Mouse (Mus musculus): Measurements from ENCODE around the gene H2afx. TPM values are rescaled to one million over a fixed set of nuclear protein-coding genes. Genes with fewer than 3 reads are reported as not detected.

H2afx gene
- polyA plus RNA-seq, 1 experiment, result 123 TPM

- Histone ChIP-seq H3K4me2 (ENCODE audit: low read depth) (no peak overlapping the region), H3K4me3 (peak overlapping the region; percentile 65), H3K79me2 (ENCODE audit: control insufficient read depth, insufficient read depth) (peaks cover 21% of the 10 kb centered on the region), H3K36me3 (ENCODE audit: control insufficient read depth, insufficient read depth) (peaks cover 5% of the 10 kb centered on the region), H3K27me3 (ENCODE audit: control insufficient read depth, insufficient read depth, insufficient read length) (no peaks in the 10 kb centered on the region), H3ac (ENCODE audit: control insufficient read depth, insufficient read length) (no peak overlapping the region)
- TF ChIP-seq POLR2AphosphoS2 (IDR thresholded peaks at IDR 0.05; ENCODE audit: insufficient read length, low read depth) (no peak), SRF (IDR thresholded peaks at IDR 0.05; ENCODE audit: control insufficient read depth, insufficient read length, low read depth) (no peak), REST (IDR thresholded peaks at IDR 0.05; ENCODE audit: insufficient read depth, insufficient read length) (no peak), USF1 (IDR thresholded peaks at IDR 0.05; ENCODE audit: low read depth) (no peak), MYOD1 (IDR thresholded peaks at IDR 0.05; ENCODE audit: control insufficient read depth in 1 of 3, insufficient read length in 2 of 3, low read depth in 2 of 3) (no peak), TCF3 (IDR thresholded peaks at IDR 0.05; ENCODE audit: insufficient read length, low read depth) (no peak), MYOG (IDR thresholded peaks at IDR 0.05; ENCODE audit: control insufficient read depth in 1 of 3, insufficient read depth in 1 of 3, insufficient read length in 2 of 3, low read depth in 2 of 3) (no peak), POLR2A (IDR thresholded peaks at IDR 0.05; ENCODE audit: insufficient read length, low read depth) (no peak), MAX (IDR thresholded peaks at IDR 0.05; ENCODE audit: low read depth) (no peak), E2F4 (IDR thresholded peaks at IDR 0.05; ENCODE audit: insufficient read depth) (no peak), TCF12 (IDR thresholded peaks at IDR 0.05; ENCODE audit: insufficient read depth, poor library complexity, severe bottlenecking) (no peak), CEBPB (IDR thresholded peaks at IDR 0.05; ENCODE audit: insufficient read depth, poor library complexity, severe bottlenecking) (no peak)
Observed at GRCm38 (mm10) chr9:44306532-44306931, 28.0 kb upstream of the H2afx start.

DNA sequence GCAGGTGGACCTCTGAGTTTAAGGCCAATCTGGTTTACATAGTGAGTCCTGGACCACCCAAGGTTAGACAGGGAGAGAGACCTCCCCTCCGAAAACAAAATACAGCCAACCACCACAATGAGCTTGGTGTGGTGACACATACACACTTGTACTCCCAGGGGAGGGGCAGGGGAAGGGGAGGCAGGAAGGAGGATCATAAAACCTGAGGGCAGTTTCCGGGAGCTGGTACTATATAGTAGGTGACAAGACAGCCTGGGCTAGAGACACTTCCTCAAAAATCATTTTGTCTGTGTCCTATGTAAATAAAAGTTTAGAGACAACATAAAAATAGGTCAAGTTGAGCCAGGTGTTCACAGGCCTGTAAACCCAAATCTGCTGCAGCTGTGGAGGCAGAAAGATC lies 27.2 kb upstream of the H2afx start:
- Histone ChIP-seq H3ac (ENCODE audit: control insufficient read depth, insufficient read length) (no peak overlapping the region), H3K36me3 (ENCODE audit: control insufficient read depth, insufficient read depth) (peaks cover 3% of the 10 kb centered on the region), H3K27me3 (ENCODE audit: control insufficient read depth, insufficient read depth, insufficient read length) (no peaks in the 10 kb centered on the region), H3K79me2 (ENCODE audit: control insufficient read depth, insufficient read depth) (peaks cover 21% of the 10 kb centered on the region), H3K4me2 (ENCODE audit: low read depth) (no peak overlapping the region), H3K4me3 (no peak overlapping the region)
- no peak for TF ChIP-seq REST (IDR thresholded peaks at IDR 0.05; ENCODE audit: insufficient read depth, insufficient read length)
- no peak for TF ChIP-seq MYOD1 (IDR thresholded peaks at IDR 0.05; ENCODE audit: control insufficient read depth in 1 of 3, insufficient read length in 2 of 3, low read depth in 2 of 3)
- TF ChIP-seq SRF (IDR thresholded peaks at IDR 0.05; ENCODE audit: control insufficient read depth, insufficient read length, low read depth), result no peak
- TF ChIP-seq E2F4 (IDR thresholded peaks at IDR 0.05; ENCODE audit: insufficient read depth), result no peak
- no peak for TF ChIP-seq USF1 (IDR thresholded peaks at IDR 0.05; ENCODE audit: low read depth)

GRCm38 (mm10) chr9:44309756-44310155 lies 24.7 kb upstream of the H2afx start:
- no peak overlapping the region for H3K4me2 ChIP-seq (ENCODE audit: low read depth)
- no peak overlapping the region for H3ac ChIP-seq (ENCODE audit: control insufficient read depth, insufficient read length)
- no peak overlapping the region for H3K4me3 ChIP-seq
- peaks cover 5% of the 10 kb centered on the region for H3K79me2 ChIP-seq (ENCODE audit: control insufficient read depth, insufficient read depth)
- TF ChIP-seq TCF3 (IDR thresholded peaks at IDR 0.05; ENCODE audit: insufficient read length, low read depth) (no peak), MYOG (IDR thresholded peaks at IDR 0.05; ENCODE audit: control insufficient read depth in 1 of 3, insufficient read depth in 1 of 3, insufficient read length in 2 of 3, low read depth in 2 of 3) (no peak), E2F4 (IDR thresholded peaks at IDR 0.05; ENCODE audit: insufficient read depth) (no peak), POLR2A (IDR thresholded peaks at IDR 0.05; ENCODE audit: insufficient read length, low read depth) (no peak), POLR2AphosphoS2 (IDR thresholded peaks at IDR 0.05; ENCODE audit: insufficient read length, low read depth) (no peak), USF1 (IDR thresholded peaks at IDR 0.05; ENCODE audit: low read depth) (no peak), TCF12 (IDR thresholded peaks at IDR 0.05; ENCODE audit: insufficient read depth, poor library complexity, severe bottlenecking) (no peak), SRF (IDR thresholded peaks at IDR 0.05; ENCODE audit: control insufficient read depth, insufficient read length, low read depth) (no peak), CEBPB (IDR thresholded peaks at IDR 0.05; ENCODE audit: insufficient read depth, poor library complexity, severe bottlenecking) (no peak), MYOD1 (IDR thresholded peaks at IDR 0.05; ENCODE audit: control insufficient read depth in 1 of 3, insufficient read length in 2 of 3, low read depth in 2 of 3) (no peak), MAX (IDR thresholded peaks at IDR 0.05; ENCODE audit: low read depth) (no peak), REST (IDR thresholded peaks at IDR 0.05; ENCODE audit: insufficient read depth, insufficient read length) (no peak)
- peaks cover 3% of the 10 kb centered on the region for H3K36me3 ChIP-seq (ENCODE audit: control insufficient read depth, insufficient read depth)
- H3K27me3 ChIP-seq (ENCODE audit: control insufficient read depth, insufficient read depth, insufficient read length), result no peaks in the 10 kb centered on the region

DNA sequence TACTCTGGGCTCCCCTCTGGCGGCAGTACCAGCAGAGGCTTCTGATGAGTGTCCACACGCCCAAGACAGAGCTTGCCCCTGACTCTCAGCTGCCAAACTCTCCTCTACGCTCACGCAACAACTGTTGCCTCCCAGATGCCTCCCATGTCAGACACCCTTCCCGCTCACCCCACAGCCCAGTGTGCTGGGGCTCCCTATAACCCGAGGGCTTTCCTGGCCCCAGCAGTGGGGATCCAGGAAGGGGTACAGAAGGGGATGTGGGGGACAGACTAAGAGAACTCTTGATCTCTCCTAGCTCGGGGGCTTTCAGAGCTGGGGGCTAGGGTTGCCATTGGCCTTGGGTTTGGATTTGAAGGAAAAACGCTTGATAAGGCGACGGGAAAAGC lies 23.8 kb upstream of the H2afx start:
- TF ChIP-seq TCF12 (IDR thresholded peaks at IDR 0.05; ENCODE audit: insufficient read depth, poor library complexity, severe bottlenecking), result no peak
- H3K4me3 ChIP-seq, result no peak overlapping the region
- H3K4me2 ChIP-seq (ENCODE audit: low read depth), result no peak overlapping the region
- H3K27me3 ChIP-seq (ENCODE audit: control insufficient read depth, insufficient read depth, insufficient read length), result no peaks in the 10 kb centered on the region
- no peaks in the 10 kb centered on the region for H3K79me2 ChIP-seq (ENCODE audit: control insufficient read depth, insufficient read depth)
- peaks cover 3% of the 10 kb centered on the region for H3K36me3 ChIP-seq (ENCODE audit: control insufficient read depth, insufficient read depth)
- no peak overlapping the region for H3ac ChIP-seq (ENCODE audit: control insufficient read depth, insufficient read length)

DNA sequence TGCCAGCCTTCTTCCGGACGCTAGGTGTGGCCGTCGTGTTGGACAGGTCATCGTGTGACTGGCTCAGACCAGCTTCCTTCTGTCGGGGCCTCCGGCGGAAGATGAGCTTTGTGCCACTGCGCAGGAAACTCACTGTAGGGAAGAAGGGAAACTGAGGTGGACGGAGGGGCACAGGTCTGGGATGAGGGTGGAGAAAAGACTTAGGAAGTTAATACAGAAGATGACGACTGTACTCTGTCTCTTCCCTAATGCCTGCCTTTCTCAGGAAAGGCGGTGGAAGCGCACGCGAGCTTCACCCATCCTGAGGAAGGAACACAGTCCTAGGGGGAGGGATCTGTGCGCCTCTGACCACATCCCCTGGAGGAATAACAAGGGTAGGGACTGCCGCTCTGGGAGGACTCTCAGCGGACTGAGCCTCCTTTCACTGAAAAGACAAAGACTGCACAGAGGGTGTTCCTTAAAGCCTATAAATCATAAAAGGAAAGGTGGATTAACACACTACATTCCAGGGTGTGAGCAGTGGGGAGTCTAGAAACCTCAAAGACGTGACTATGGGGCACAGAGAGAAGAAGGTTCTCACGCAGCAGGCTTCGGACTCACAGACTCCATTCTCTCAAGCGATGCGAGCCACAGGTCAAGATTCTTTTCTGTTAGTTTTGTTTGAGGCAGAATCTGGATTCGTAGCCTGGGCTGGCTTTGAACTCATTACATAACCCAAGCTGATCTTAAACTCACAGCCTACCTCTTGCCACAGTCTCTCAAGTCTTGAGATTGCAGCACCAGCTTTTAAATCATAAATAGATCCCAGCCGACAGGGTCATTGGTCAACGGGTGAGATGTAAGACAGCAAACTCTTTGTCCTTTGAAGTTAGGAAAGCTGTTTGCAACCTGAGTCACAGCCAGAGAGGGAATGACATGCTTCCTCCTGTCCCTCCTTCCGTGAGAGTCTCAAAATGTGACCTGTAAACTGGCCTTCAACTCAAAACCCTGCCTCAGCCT lies 23.1 kb upstream of the H2afx start:
- Histone ChIP-seq H3K4me3 (no peak overlapping the region), H3K4me2 (ENCODE audit: low read depth) (no peak overlapping the region), H3K79me2 (ENCODE audit: control insufficient read depth, insufficient read depth) (no peaks in the 10 kb centered on the region), H3ac (ENCODE audit: control insufficient read depth, insufficient read length) (no peak overlapping the region), H3K36me3 (ENCODE audit: control insufficient read depth, insufficient read depth) (peaks cover 3% of the 10 kb centered on the region), H3K27me3 (ENCODE audit: control insufficient read depth, insufficient read depth, insufficient read length) (no peaks in the 10 kb centered on the region)
- TF ChIP-seq TCF3 (IDR thresholded peaks at IDR 0.05; ENCODE audit: insufficient read length, low read depth), result no peak
- no peak for TF ChIP-seq CEBPB (IDR thresholded peaks at IDR 0.05; ENCODE audit: insufficient read depth, poor library complexity, severe bottlenecking)
- no peak for TF ChIP-seq POLR2A (IDR thresholded peaks at IDR 0.05; ENCODE audit: insufficient read length, low read depth)
- TF ChIP-seq USF1 (IDR thresholded peaks at IDR 0.05; ENCODE audit: low read depth), result no peak
- TF ChIP-seq MYOG (IDR thresholded peaks at IDR 0.05; ENCODE audit: control insufficient read depth in 1 of 3, insufficient read depth in 1 of 3, insufficient read length in 2 of 3, low read depth in 2 of 3), result no peak
- TF ChIP-seq REST (IDR thresholded peaks at IDR 0.05; ENCODE audit: insufficient read depth, insufficient read length), result no peak
- TF ChIP-seq MYOD1 (IDR thresholded peaks at IDR 0.05; ENCODE audit: control insufficient read depth in 1 of 3, insufficient read length in 2 of 3, low read depth in 2 of 3), result no peak
- TF ChIP-seq SRF (IDR thresholded peaks at IDR 0.05; ENCODE audit: control insufficient read depth, insufficient read length, low read depth), result no peak
- TF ChIP-seq TCF12 (IDR thresholded peaks at IDR 0.05; ENCODE audit: insufficient read depth, poor library complexity, severe bottlenecking), result no peak
- no peak for TF ChIP-seq POLR2AphosphoS2 (IDR thresholded peaks at IDR 0.05; ENCODE audit: insufficient read length, low read depth)
- no peak for TF ChIP-seq MAX (IDR thresholded peaks at IDR 0.05; ENCODE audit: low read depth)
